Mouse (Mus musculus) lung, embryonic 14.5 days (tissue): Measurements from ENCODE around the gene Cep68. TPM values are rescaled to one million over a fixed set of nuclear protein-coding genes. Genes with fewer than 3 reads are reported as not detected.

Source experiments
- ATAC-seq: fragments of 200-750 bp; cut with Nextera tagmentation; 2 replicates; pipeline ENCODE4 v1.8.0; 2017; ENCODE audit warnings: mild to moderate bottlenecking, moderate TSS enrichment, moderate library complexity; ENCODE audit not compliant: insufficient read depth
- DNase-seq: peaks from one replicate; pipeline ENCODE4 v3.0.0-alpha.2; 2015
- H3K27ac ChIP-seq: fragments of 300-500 bp; sonication (generic); 2 replicates; pipeline ENCODE4 v1.5.1; 2014; ENCODE audit warnings: low read depth, mild to moderate bottlenecking, moderate library complexity
- H3K27me3 ChIP-seq: fragments of 300-500 bp; sonication (generic); 2 replicates; pipeline ENCODE4 v1.6.1; 2014; ENCODE audit warnings: low read length, control low read depth; ENCODE audit not compliant: insufficient read depth
- H3K36me3 ChIP-seq: fragments of 300-500 bp; sonication (generic); 2 replicates; pipeline ENCODE4 v1.6.1; 2014; ENCODE audit warnings: control low read depth; ENCODE audit not compliant: insufficient read depth
- H3K4me1 ChIP-seq: fragments of 300-500 bp; sonication (generic); 2 replicates; pipeline ENCODE4 v1.6.1; 2014; ENCODE audit warnings: antibody characterized with exemption, control low read depth; ENCODE audit not compliant: insufficient read depth
- H3K4me2 ChIP-seq: fragments of 300-500 bp; sonication (generic); 2 replicates; pipeline ENCODE4 v1.6.1; 2014; ENCODE audit warnings: mild to moderate bottlenecking
- H3K4me3 ChIP-seq: fragments of 300-500 bp; sonication (generic); 2 replicates; pipeline ENCODE4 v1.5.1; 2014; ENCODE audit warnings: low read depth, low read length
- H3K9ac ChIP-seq: fragments of 300-500 bp; sonication (generic); 2 replicates; pipeline ENCODE4 v1.6.1; 2014
- H3K9me3 ChIP-seq: fragments of 300-500 bp; sonication (generic); 2 replicates; pipeline ENCODE4 v1.6.1; 2016; ENCODE audit warnings: low read depth, low read length, control low read depth
- CTCF ChIP-seq: IDR thresholded peaks from 2 replicates; pipeline ENCODE4 v1.5.1; 2016; ENCODE audit warnings: antibody characterized with exemption, low read depth
- WGBS: fragments of 180-500 bp; shearing (Covaris S2); extraction: QIAGEN DNeasy Blood & Tissue Kit; methylation state at CpG from one replicate; pipeline ENCODE4 v1.1.7; 2014; 5-methylcytosine and 5-hydroxymethylcytosine counted together
- polyA plus RNA-seq: library from polyadenylated mRNA; unstranded; fragments of >200 nt; fragmentation: Nextera tagmentation; extraction: Ambion mirVana; gene quantifications from 2 replicates; pipeline ENCODE4 v1.2.1, GENCODE M21; 2014

Gene Cep68
- polyA plus RNA-seq = 43.4 and 46.6 TPM in 2 replicates

DNA sequence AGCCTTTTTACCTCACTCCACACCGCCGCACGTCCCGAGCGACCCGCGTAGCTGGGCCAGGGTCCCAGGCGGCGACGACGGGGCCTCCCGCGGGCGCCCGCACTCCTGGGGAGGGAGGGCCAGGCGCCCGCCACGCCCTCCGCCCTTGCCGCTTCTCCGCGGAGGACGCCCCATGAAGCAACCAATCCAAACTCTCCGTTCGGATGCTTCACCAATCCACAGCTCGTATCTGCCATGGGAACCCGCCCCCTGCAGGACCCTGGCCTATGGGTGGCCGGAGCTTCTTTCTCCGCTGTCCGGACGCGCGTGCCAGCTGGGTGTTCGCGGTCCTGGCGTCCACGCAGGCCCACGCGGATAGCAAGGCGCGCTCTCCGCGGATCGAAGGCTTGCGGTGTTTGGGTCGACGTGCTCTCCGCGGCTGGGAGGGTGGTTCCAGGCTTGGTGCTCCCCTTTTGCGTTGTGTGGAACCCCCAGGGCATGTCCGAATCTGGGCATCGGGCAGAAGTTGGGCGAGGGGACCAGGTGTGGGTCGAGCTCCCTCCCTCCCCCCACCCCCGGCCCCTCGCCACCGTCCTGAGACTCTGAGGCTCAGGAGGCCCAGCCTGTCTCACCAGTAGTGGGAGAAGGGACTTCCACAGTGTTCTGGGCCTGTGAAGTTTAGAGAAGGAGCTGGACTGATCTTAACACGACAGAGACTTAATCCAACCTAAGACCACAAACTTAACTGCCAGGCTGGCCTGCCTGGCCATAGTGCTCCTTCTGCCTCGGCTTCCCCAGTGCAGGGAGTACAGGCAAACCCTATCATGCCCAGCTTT is at the start of gene Cep68:
Gene Cep68, minus strand, starts transcription at position 134 of the 815 bp plus-strand sequence.
- Histone ChIP-seq H3K27me3 (no peaks in the 10 kb centered on the region), H3K36me3 (peaks cover 16% of the 10 kb centered on the region; the same call in 1 of the 2 replicates), H3K27ac (peak within 1 kb of the TSS; percentile 93), H3K4me1 (peaks cover 8% of the 10 kb centered on the region), H3K9me3 (no peaks in the 10 kb centered on the region), H3K4me3 (peak within 1 kb of the TSS; percentile 97), H3K4me2 (peak within 1 kb of the TSS; percentile 88), H3K9ac (peak within 1 kb of the TSS; percentile 98)
- ATAC-seq (peak; percentile 99), DNase-seq (peak; percentile 98)
- TF ChIP-seq CTCF = peak; percentile 35
- under 1% methylated on average over 59 of the region's 59 CpGs for WGBS

DNA sequence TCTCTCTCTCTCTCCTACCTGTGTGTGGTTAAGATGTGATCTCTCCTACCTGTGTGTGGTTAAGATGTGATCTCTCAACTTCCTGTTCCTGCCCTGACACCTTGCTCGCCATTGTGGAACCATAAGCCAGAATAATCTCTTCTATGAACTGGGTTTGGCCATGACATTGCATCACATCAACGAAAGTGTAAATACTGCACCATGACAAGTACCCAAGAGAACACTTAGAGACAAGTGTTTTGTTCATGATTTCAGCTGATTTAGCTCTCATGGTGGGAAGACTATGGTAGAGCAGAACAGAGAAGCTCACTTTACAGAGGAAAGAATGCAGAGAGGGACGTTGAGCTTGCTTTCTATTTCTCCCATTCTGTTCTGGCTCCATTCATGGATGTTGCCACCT is 35.2 kb upstream of the Cep68 start:
- ATAC-seq (no peak), DNase-seq (no peak)
- no peak overlapping the region for H3K9ac ChIP-seq
- H3K4me3 ChIP-seq = no peak overlapping the region
- H3K27me3 ChIP-seq = no peaks in the 10 kb centered on the region
- no peak for TF ChIP-seq CTCF
- no peaks in the 10 kb centered on the region for H3K9me3 ChIP-seq
- no peak overlapping the region for H3K27ac ChIP-seq
- H3K4me2 ChIP-seq = no peak overlapping the region
- H3K4me1 ChIP-seq = peaks cover 3% of the 10 kb centered on the region; the same call in 1 of the 2 replicates
- H3K36me3 ChIP-seq = no peaks in the 10 kb centered on the region
- 74% methylated on average over 3 of the region's 3 CpGs for WGBS

DNA sequence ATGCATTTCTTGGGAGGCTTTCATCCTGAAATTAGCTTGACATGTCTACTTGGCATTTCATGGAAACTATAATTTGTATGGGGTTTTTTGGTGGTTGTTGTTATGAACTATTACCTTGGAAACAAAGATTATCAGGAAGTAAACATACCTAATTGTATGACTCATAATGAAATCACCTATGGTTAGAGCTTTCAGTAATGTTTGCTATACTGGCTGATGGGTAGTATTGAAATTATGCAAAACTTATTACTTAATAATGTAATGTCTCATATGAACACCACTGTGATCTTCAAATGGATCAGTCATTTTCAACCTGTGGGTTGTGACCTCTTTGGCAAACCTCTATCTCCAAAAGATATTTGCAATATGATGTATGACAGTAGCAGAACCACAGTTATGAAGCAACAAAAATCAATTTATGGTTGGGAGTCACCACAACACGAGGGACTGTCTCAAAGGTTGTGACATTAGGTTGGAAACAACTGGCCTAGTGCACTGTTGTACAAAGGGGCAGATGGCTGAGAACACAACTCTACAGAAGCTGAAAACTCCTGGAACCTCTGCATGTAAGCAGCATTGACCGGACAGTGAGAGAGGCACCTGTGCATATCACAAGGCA is 33.5 kb upstream of the Cep68 start:
- Histone ChIP-seq H3K4me1 (peaks cover 3% of the 10 kb centered on the region; the same call in 1 of the 2 replicates), H3K27ac (no peak overlapping the region), H3K36me3 (no peaks in the 10 kb centered on the region), H3K4me3 (no peak overlapping the region), H3K4me2 (no peak overlapping the region), H3K9ac (no peak overlapping the region), H3K27me3 (no peaks in the 10 kb centered on the region), H3K9me3 (no peaks in the 10 kb centered on the region)
- no peak for TF ChIP-seq CTCF
- ATAC-seq (no peak), DNase-seq (no peak)
- 78% methylated on average over 2 of the region's 2 CpGs for WGBS

DNA sequence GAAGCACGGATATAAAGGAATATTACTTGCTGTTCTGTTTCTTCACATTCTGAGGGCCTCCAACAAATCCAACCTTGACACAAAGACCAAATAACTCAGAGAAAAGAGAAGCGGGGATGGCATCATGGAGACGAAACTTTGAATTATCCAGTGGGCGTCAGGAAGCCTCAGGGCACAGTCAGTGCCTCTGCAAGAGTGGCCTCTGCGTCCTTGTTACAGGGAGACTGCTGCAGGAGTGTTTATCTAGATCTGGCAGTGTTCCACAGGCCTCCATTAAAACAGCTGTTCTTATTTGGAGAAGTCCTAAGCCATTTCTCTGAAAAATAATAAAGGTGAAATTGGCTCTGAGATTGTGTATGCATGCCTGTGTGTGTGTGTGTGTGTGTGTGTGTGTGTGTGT is 31.8 kb upstream of the Cep68 start:
- Histone ChIP-seq H3K4me2 (no peak overlapping the region), H3K9ac (no peak overlapping the region), H3K27me3 (no peaks in the 10 kb centered on the region), H3K36me3 (no peaks in the 10 kb centered on the region), H3K4me1 (peaks cover 3% of the 10 kb centered on the region; the same call in 1 of the 2 replicates), H3K9me3 (no peaks in the 10 kb centered on the region), H3K27ac (no peak overlapping the region), H3K4me3 (no peak overlapping the region)
- ATAC-seq (no peak), DNase-seq (peak; percentile 70)
- WGBS = 50% methylated on average over 5 of the region's 5 CpGs
- TF ChIP-seq CTCF = no peak

DNA sequence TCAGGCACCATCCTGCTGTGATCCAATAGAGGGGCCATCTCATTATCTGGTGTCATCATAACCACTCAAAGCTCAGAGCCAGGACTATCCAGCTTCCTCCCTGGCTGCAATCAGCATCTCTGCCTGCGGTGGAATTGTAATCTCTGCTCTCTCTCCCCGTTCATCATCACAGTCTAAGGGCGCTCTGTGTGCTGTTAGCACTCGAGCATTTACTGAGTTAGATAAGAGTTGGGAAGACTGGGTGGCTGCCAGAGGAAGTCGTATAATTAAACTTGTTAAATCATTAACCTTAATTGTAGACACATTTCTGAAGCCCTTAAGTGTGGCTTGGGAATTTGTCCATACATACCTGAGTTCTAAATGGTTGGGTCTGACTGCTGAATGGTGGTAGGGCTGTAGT is 29.5 kb upstream of the Cep68 start:
- Histone ChIP-seq H3K27ac (no peak overlapping the region), H3K4me1 (peaks cover 3% of the 10 kb centered on the region; the same call in 1 of the 2 replicates), H3K9ac (no peak overlapping the region), H3K36me3 (no peaks in the 10 kb centered on the region), H3K9me3 (no peaks in the 10 kb centered on the region), H3K4me3 (no peak overlapping the region), H3K27me3 (no peaks in the 10 kb centered on the region), H3K4me2 (no peak overlapping the region)
- TF ChIP-seq CTCF = no peak
- WGBS = 23% methylated on average over 5 of the region's 5 CpGs
- ATAC-seq (no peak), DNase-seq (peak; percentile 45)

DNA sequence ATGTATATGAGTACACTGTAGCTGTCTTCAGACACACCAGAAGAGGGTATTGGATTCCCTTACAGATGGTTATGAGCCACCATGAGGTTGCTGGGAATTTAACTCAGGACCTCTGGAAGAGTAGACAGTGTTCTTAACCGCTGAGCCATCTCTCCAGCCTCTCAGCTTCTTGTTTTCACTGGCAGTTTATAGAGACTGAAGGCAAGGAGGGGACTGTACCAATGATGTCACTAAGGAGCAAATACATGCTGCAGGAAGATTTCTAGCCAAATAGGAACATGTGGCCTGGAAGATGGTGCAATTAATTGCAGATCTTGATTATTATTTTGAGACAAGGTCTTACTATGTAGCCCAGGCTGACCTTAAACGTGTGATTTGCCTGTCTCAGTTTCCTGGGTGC is 27.9 kb upstream of the Cep68 start:
- ATAC-seq = no peak
- WGBS = 62% methylated on average over 2 of the region's 2 CpGs
- peaks cover 3% of the 10 kb centered on the region; the same call in 1 of the 2 replicates for H3K4me1 ChIP-seq
- no peak overlapping the region for H3K4me3 ChIP-seq
- TF ChIP-seq CTCF = no peak
- H3K9me3 ChIP-seq = no peaks in the 10 kb centered on the region
- H3K4me2 ChIP-seq = no peak overlapping the region
- H3K27ac ChIP-seq = no peak overlapping the region
- H3K9ac ChIP-seq = no peak overlapping the region
- no peaks in the 10 kb centered on the region for H3K27me3 ChIP-seq
- no peak for DNase-seq
- no peaks in the 10 kb centered on the region for H3K36me3 ChIP-seq

DNA sequence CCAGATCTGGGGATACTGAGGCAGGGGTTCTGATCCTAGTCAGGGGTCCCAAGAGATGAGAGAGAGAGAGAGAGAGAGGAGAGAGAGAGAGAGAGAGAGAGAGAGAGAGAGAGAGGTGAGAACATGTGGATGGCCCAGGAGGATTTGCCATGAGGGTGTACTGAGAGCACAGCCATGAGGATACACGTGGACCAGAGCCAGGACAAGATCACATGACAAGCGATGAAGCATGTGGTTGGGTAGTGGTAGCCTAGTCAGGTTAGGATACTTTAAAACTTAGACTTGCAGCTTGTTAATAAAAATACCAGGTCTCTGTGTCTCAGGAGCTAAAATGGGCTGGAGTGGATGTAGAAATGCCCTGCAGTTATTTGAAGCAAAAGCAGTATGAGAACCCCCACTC is 26.7 kb upstream of the Cep68 start:
- Histone ChIP-seq H3K36me3 (no peaks in the 10 kb centered on the region), H3K9me3 (no peaks in the 10 kb centered on the region), H3K27ac (no peak overlapping the region), H3K4me3 (no peak overlapping the region), H3K4me1 (no peaks in the 10 kb centered on the region; the same call in 1 of the 2 replicates), H3K9ac (no peak overlapping the region), H3K27me3 (no peaks in the 10 kb centered on the region), H3K4me2 (no peak overlapping the region)
- ATAC-seq (no peak), DNase-seq (no peak)
- no peak for TF ChIP-seq CTCF
- WGBS = 62% methylated on average over 2 of the region's 2 CpGs
